Mouse (Mus musculus) kidney, postnatal 4 days (tissue): ENCODE results near the gene Pnkp.
A peak's percentile ranks its signal among the peaks of the same experiment; 100 is the strongest.

ENCODE experiments used
- DNase-seq, 2 experiments: peaks; one replicate each; pipeline ENCODE4 v3.0.0; 2021; ENCODE audit warnings: mixed read lengths in 2 of 2

Gene Pnkp

DNA sequence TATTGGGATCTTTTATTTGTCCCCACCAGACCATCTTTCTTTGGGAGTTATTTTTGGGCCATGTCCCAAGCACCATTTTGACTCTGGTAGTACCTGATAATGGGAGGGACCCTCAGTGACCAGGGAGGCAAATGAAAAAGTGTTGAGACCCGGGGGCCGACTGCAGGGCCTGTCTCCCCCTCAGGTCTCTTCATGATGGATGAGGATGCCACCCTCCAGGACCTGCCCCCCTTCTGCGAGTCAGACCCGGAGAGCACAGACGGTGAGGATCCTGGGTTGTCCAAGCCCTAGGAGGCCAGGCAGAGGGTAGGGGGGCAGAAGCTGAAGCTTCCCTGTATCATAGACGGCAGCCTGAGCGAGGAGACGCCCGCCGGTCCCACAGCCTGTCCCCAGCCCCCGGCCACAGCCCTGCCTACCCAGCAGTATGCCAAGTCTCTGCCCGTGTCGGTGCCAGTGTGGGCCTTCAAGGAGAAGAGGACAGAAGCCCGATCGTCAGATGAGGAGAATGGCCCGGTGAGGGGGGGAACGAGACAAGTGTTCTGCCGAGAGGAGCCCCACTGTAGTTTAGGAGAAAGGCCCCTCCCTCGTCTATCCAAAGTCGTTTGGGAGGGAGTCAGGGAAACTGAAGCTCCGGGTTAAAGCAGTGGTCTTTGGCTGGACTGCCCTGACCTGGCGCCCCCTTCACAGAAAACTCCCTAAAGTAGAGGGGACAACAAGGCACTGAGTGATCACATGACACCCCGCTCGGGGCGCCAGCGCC is 3.2 kb upstream of the Pnkp start:
- peak in 1 of 2 experiments; percentile 47 for DNase-seq

DNA sequence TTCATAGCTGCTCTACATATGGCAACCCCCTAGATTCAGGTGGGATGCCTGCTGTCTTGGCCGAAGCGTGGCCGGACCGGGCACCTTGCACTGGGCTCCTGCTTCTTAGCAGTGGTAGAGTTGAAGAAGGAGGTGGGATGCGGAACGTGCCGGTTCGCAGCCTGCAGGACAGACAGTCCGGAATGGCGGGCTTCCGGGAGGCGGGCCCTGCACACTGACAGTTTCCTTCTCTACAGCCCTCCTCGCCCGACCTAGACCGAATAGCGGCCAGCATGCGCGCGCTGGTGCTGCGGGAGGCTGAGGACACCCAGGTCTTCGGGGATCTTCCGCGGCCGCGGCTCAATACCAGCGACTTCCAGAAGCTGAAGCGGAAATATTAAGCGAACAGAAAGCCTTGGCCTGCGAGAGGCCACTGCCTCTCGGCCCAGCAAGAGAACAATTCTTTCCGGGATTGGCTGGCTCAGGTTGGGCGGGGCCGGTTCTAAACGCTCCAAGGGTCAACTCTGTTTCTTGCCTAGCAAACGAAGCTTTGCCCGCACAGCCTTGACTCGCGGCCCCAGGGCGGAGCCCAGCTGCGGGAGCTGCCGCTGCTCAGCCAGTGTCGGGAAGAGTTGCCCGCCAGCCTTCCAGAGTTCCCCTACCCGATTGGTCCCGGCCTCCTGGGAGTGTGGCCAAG is 2.4 kb upstream of the Pnkp start:
- peak; percentile 89 to 94 for DNase-seq

- no peak for DNase-seq
Observed at GRCm38 (mm10) chr7:44855036-44855435, 1.9 kb upstream of the Pnkp start.

GRCm38 (mm10) chr7:44856265-44856916 is 548 bp upstream of the Pnkp start:
- DNase-seq: no peak

GRCm38 (mm10) chr7:44857905-44858304 is 966 bp downstream of the Pnkp start:
- peak; percentile 56 to 62 for DNase-seq

DNA sequence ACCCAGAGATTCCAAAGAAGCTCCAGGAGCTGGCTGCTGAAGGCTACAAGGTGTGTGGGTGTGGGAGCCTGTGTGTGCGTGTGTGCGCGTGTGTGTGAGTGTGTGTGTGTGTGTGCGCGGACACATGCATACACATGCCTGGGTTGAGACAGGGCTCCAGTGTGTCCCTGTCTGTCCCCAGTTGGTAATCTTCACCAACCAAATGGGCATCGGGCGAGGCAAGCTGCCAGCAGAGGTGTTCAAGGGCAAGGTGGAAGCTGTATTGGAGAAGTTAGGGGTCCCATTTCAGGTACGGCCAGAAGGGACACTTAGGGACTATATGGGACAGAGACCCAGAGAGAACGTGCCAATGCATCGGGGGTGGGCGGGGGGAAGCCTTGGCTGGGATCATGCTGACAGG is 3.0 kb downstream of the Pnkp start:
- no peak for DNase-seq

DNA sequence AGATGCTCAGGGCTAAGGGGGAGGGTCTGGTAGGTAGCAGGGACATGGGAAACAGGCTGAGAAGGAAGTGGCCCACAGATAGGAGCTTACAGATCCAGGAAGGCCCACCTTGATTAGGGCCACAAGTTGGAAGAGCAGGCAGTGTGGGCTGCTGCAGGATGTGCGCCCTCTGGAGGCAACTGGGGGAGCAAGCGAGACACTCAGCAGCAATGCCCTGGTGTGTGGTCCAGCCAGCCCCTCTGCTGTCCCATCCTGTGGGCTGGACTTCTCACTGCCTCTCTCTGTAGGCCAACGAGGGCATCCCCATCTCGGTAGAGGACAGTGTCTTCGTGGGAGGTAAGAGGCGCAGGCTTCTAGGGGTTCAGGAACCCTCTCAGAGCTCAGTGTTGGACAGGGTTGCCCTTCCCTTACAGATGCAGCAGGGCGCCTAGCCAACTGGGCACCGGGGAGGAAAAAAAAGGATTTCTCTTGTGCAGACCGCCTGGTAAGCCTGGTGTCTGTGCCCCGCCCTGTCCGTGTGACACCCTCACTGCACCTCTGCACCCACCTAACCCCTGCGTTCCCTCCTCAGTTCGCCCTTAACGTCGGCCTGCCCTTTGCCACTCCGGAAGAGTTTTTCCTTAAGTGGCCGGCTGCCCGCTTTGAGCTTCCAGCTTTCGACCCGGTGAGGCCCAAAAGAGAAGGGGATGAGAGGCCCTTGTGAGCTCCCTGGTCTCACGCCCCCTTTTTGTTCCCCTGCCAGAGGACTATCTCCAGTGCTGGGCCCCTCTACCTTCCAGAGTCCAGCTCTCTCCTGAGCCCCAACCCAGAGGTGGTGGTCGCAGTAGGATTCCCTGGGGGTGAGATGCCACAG is 3.9 kb downstream of the Pnkp start:
- DNase-seq: peak; percentile 89 to 91

DNA sequence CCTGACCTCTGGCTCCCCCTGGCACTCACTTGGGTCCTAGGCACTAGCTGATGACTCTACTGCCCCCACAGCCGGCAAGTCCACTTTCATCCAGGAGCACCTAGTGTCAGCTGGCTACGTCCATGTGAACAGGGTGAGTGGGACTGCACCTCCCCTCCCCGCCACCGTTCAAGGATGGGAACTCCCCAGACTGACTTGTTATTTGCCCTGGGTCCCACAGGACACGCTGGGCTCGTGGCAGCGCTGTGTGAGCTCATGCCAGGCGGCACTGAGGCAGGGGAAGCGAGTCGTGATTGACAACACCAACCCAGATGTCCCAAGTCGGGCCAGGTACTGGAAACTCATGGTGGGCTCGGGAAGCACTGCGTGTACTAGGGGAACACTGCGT is 4.5 kb downstream of the Pnkp start:
- no peak for DNase-seq

- DNase-seq: no peak
Observed at GRCm38 (mm10) chr7:44862434-44862833, 5.5 kb downstream of the Pnkp start.

GRCm38 (mm10) chr7:44863210-44863609 is 6.3 kb downstream of the Pnkp start:
- no peak for DNase-seq

GRCm38 (mm10) chr7:44863982-44864494 is 7.1 kb downstream of the Pnkp start:
- DNase-seq: no peak

DNA sequence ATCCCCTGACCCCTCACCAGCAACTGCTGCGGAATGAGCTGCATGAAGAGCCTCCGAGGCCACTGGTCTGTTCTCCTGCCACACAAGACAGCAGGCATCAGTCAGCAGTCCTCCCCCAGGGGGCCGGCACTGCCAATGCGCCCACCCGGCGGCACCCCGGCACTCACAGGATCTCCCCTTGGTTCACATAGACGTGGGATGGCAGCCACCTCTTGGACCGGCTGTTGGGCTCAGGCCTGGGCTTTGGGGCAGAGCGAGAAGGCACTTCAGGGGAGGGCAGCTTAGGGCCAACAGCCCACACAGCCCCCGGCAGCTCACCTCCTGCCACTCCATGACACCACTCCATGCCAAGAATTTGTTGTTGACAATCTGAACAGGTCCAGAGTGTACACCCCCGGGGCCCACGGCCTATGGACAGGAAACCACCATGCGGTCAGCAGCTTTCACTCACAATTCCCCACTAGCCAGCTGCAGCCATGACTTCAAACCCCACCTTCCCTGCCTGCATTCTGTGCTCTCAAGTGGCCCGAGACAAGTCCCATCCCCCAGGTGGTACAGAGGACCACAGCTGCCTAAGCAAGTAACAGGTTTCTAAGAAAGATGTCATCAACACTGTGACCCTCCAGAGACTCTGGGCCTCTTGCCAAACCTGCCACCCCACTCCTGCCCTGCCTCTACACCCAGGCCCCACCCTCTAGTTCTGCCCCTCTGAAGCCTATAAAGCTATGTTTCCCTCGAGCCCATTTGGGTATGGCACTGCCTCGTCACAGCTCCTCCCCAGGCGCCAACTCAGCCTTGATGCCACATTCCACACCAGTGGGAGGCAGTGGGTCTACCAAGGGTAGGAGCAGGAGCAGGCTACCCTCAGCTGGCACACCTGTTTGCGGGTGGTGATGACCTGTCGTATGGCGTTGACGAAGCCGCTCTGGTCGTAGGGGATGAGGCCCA is 7.9 kb downstream of the Pnkp start:
- peak in 1 of 2 experiments; percentile 46 for DNase-seq

DNA sequence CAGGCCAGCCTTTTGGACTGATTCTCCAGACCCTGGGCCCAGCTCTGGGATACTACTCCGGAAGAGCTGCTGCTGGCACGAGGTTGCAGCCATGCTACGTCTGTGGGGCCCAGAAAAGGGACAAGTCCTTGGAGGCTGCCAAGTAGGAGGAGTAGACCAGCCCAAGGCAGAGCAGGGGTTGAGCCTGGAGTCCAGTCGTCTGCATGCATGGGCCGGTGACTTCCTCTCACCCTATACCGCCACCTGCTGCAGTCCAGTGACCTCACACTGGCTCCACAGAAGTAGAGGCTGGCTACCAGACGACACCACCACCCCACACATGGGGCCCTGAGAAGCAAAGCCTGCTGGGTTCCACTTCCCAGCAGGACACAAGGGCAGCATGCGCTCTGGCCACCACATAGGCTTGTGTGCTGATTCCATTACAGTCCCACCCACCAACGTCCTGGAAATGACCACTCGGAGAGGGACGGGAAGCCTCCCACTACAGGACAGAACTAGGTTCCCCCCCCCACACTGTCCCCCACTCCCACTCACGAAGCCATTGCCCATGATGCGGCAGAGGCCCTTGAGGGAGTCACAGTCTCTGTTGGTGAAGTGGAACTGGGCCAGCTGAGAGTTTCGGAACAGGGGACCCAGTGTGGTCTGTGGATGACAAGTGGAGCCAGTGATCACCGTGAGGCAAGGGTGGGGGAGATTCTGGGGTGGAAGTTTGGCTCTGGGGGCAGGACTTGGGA is 9.5 kb downstream of the Pnkp start:
- peak; percentile 72 to 82 for DNase-seq

- DNase-seq: peak in 1 of 2 experiments; percentile 33
Observed at GRCm38 (mm10) chr7:44867010-44867702, 10.2 kb downstream of the Pnkp start.

DNA sequence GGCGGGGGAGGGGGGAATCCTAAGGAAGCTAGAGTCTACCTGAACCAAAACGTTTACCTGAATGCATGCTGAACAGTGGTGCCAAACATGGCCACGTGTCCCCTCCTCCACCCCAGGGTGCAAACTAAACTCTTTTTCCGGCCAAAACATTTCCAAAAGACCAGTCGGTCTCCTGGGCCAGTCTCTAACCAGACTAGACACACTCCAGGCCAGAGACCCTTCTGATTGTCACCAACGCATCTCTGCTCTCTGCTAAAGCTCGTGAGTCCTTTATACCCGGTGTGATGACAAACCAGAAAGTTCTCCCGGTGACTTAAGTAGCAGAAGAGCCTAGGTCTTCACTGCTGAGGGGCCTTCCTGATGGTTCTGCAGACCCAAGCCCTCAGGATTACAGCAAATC is 10.9 kb downstream of the Pnkp start:
- no peak for DNase-seq

DNA sequence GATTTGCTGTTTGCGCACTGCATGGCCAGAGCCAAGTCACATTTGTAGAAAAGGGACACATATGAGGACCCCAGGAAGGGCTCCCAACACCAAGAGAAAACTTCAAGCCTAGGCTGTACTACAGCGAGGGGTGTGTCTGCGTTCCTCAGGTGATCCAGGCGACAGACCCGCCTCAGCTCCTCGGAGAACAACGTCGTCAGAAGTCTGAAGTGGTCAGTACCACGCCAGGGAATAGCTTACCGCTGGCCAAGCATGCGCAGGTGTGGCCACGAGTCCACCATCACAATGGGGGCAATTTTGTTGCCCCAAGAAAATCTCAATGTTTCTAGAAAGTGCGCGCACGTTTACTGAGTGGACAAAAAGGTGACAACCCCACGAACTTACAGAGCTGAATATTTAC is 11.5 kb downstream of the Pnkp start:
- peak; percentile 43 to 67 for DNase-seq

- DNase-seq: peak; percentile 81 to 89
Observed at GRCm38 (mm10) chr7:44868919-44869696, 12.2 kb downstream of the Pnkp start.

DNA sequence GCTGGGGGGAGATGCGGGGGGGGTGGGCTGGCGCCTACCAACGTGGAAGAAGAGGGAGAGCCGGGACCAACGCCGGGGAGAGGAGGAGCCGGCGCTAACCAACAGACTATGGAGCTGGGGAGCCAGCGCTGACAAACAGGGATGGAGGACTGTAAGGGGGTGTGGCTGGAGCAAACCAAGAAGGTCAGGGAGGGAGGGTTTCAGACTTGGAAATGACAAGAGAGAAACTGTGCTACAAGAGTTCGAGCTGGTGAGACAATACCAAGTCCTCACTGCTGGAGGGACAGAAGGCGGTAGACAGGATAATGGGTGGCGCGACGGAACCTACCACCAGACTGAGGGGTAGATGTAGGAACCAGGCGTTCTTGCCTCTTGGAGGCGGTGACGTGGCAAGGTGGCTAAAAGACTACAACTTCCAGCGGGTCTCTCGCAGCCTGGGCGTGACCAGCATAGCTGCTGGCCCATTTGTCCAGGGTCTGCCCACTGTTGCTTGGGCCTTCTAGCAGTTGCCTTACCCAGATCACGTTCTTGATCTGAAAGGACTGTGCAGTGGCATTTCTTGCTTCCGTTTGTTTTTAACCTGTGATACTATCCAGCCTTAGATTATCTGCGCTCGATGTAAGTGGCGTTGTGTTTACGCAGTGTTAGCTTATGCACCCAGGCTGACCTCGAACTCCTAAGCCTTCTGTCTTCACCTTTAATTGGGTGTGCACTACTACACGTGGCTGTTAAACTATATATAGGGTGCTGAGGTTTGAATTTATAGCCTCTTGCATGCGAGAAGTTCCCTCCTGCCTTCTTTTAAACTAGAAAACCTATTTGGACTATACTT is 13.0 kb downstream of the Pnkp start, which contains the start of gene Ptov1:
Gene Ptov1, minus strand, starts transcription at position 92 of the 832 bp plus-strand sequence.
- DNase-seq: peak; percentile 92 to 95
